ENCODE assay signal across 7 mouse cellular contexts in genomic region chr4:47473586-47473967, GRCm38 (mm10). TPM values are rescaled to one million over a fixed set of nuclear protein-coding genes. Genes with fewer than 3 reads are reported as not detected.
DNase-seq lines count a peak whose midpoint lies in the region; ATAC-seq and TF ChIP-seq lines count a peak whose summit lies in the region.

No protein-coding gene starts in this region.

- no peak for DNase-seq in spleen, adult 2 months (ENCODE audit: low read depth in 1 of 2, low spot score in 2 of 2)
- DNase-seq in spleen, postnatal 10 days (ENCODE audit: low spot score in 2 of 2) = no peak
- peak; percentile 63 for DNase-seq in embryonic facial prominence, embryonic 14.5 days (ENCODE audit: low spot score)
- DNase-seq in adrenal gland, postnatal 14 days = no peak
- no peak for DNase-seq in spleen, adult 12 weeks (ENCODE audit: low spot score)

- H3K27me3 ChIP-seq in spleen, adult 2 months (ENCODE audit: control insufficient read depth, insufficient read depth, low read length) = no peaks in the 10 kb centered on the region
- no peaks in the 10 kb centered on the region for H3K27me3 ChIP-seq in embryonic facial prominence, embryonic 14.5 days (replicated peaks; ENCODE audit: control insufficient read depth, insufficient read depth, low read length)
- H3K27me3 ChIP-seq in kidney, embryonic 15.5 days = no peaks in the 10 kb centered on the region
- no peaks in the 10 kb centered on the region for H3K27me3 ChIP-seq in midbrain, embryonic 13.5 days

- H3K27ac ChIP-seq in spleen, adult 2 months (ENCODE audit: insufficient read depth, low read length) = peak overlapping the region; percentile 72
- H3K27ac ChIP-seq in embryonic facial prominence, embryonic 14.5 days (replicated peaks; ENCODE audit: low read depth, low read length) = peak overlapping the region; percentile 88
- H3K27ac ChIP-seq in kidney, embryonic 15.5 days = peak overlapping the region; percentile 99
- peak overlapping the region; percentile 98 for H3K27ac ChIP-seq in midbrain, embryonic 13.5 days

- TF ChIP-seq CTCF in spleen, adult 2 months (IDR thresholded peaks at IDR 0.05; ENCODE audit: extremely low read depth, insufficient read depth, insufficient read length, insufficient replicate concordance) = no peak

- peak overlapping the region; percentile 78 for H3K4me3 ChIP-seq in spleen, adult 2 months (ENCODE audit: extremely low read depth, insufficient read depth, insufficient read length)
- H3K4me3 ChIP-seq in embryonic facial prominence, embryonic 14.5 days (ENCODE audit: low read depth, low read length) = peak overlapping the region; percentile 62
- H3K4me3 ChIP-seq in kidney, embryonic 15.5 days (replicated peaks) = peak overlapping the region; percentile 95
- H3K4me3 ChIP-seq in midbrain, embryonic 13.5 days (replicated peaks) = peak overlapping the region; percentile 79

- peaks cover 17% of the 10 kb centered on the region for H3K9me3 ChIP-seq in embryonic facial prominence, embryonic 14.5 days (ENCODE audit: control insufficient read depth, low read length)
- H3K9me3 ChIP-seq in kidney, embryonic 15.5 days (replicated peaks) = peaks cover 5% of the 10 kb centered on the region
- peaks cover 6% of the 10 kb centered on the region; the same call in 1 of the 2 replicates for H3K9me3 ChIP-seq in midbrain, embryonic 13.5 days

- no peak for TF ChIP-seq POLR2A in spleen, adult 2 months (IDR thresholded peaks at IDR 0.05; ENCODE audit: low read depth, low read length)

- H3K36me3 ChIP-seq in spleen, adult 2 months (ENCODE audit: control insufficient read depth, insufficient read depth, low read length) = peaks cover 22% of the 10 kb centered on the region
- H3K36me3 ChIP-seq in embryonic facial prominence, embryonic 14.5 days (ENCODE audit: control insufficient read depth, insufficient read depth, low read length) = peaks cover 69% of the 10 kb centered on the region
- H3K36me3 ChIP-seq in kidney, embryonic 15.5 days = peaks cover 66% of the 10 kb centered on the region
- peaks cover 58% of the 10 kb centered on the region for H3K36me3 ChIP-seq in midbrain, embryonic 13.5 days

- no peak for ATAC-seq in embryonic facial prominence, embryonic 14.5 days (ENCODE audit: low read depth)
- ATAC-seq in kidney, embryonic 15.5 days (replicated peaks; ENCODE audit: low FRiP score) = peak; percentile 4; the same call in 1 of the 2 replicates
- ATAC-seq in midbrain, embryonic 13.5 days = no peak; the same call in 1 of the 2 replicates

- 0 out of 2 replicates have a peak, but pooled peaks cover 2% of the 10 kb centered on the region for H3K4me1 ChIP-seq in spleen, adult 2 months (ENCODE audit: control insufficient read depth, insufficient read depth, insufficient read length)
- H3K4me1 ChIP-seq in embryonic facial prominence, embryonic 14.5 days (ENCODE audit: control insufficient read depth, insufficient read depth, low read length) = peaks cover 17% of the 10 kb centered on the region
- peaks cover 25% of the 10 kb centered on the region for H3K4me1 ChIP-seq in kidney, embryonic 15.5 days
- peaks cover 33% of the 10 kb centered on the region for H3K4me1 ChIP-seq in midbrain, embryonic 13.5 days (replicated peaks)

- 3% methylated on average over 8 of the region's 14 CpGs for WGBS in spleen, adult 2 months
- 2% methylated on average over 7 of the region's 14 CpGs for WGBS in embryonic facial prominence, embryonic 14.5 days
- WGBS in kidney, embryonic 15.5 days = 3% methylated on average over 11 of the region's 14 CpGs
- WGBS in midbrain, embryonic 13.5 days = 5% methylated on average over 6 of the region's 14 CpGs

- H3K4me2 ChIP-seq in embryonic facial prominence, embryonic 14.5 days (ENCODE audit: low read depth, low read length) = peak overlapping the region; percentile 80
- peak overlapping the region; percentile 73 for H3K4me2 ChIP-seq in kidney, embryonic 15.5 days
- peak overlapping the region; percentile 68 for H3K4me2 ChIP-seq in midbrain, embryonic 13.5 days (replicated peaks)

- H3K9ac ChIP-seq in embryonic facial prominence, embryonic 14.5 days (ENCODE audit: low read depth, low read length) = peak overlapping the region; percentile 76
- peak overlapping the region; percentile 90 for H3K9ac ChIP-seq in kidney, embryonic 15.5 days
- peak overlapping the region; percentile 90 for H3K9ac ChIP-seq in midbrain, embryonic 13.5 days (replicated peaks)

RNA-seq across cellular contexts. Expression of gene Alg2, which starts 0.6 kb away (rescaled TPM):
- 14.2 and 15.7 TPM in 2 replicates for polyA plus RNA-seq in spleen, adult 2 months (2012; rRNA removed)
- 68.9 and 75.3 TPM in 2 replicates for polyA plus RNA-seq in embryonic facial prominence, embryonic 14.5 days (2014; fragmentation: Nextera tagmentation; extraction: Ambion mirVana)
- polyA plus RNA-seq in kidney, embryonic 15.5 days (2015; fragmentation: Nextera tagmentation; extraction: Ambion mirVana) = 66.1 and 72.1 TPM in 2 replicates
- 250 and 255 TPM in 2 replicates for polyA plus RNA-seq in midbrain, embryonic 13.5 days (2015; fragmentation: Nextera tagmentation; extraction: Ambion mirVana)
- 92.9 and 115 TPM in 2 replicates for total RNA-seq in adrenal gland, postnatal 14 days (2021)

RNA-seq across cellular contexts. Expression of gene Sec61b, which starts 0.9 kb away (rescaled TPM):
- polyA plus RNA-seq in spleen, adult 2 months (2012; rRNA removed) = 175 and 255 TPM in 2 replicates
- 430 and 465 TPM in 2 replicates for polyA plus RNA-seq in embryonic facial prominence, embryonic 14.5 days (2014; fragmentation: Nextera tagmentation; extraction: Ambion mirVana)
- 432 and 474 TPM in 2 replicates for polyA plus RNA-seq in kidney, embryonic 15.5 days (2015; fragmentation: Nextera tagmentation; extraction: Ambion mirVana)
- polyA plus RNA-seq in midbrain, embryonic 13.5 days (2015; fragmentation: Nextera tagmentation; extraction: Ambion mirVana) = 288 and 302 TPM in 2 replicates
- total RNA-seq in adrenal gland, postnatal 14 days (2021) = 194 and 208 TPM in 2 replicates
